Mouse (Mus musculus): Measurements from ENCODE around the gene Abhd5. TPM values are rescaled to one million over a fixed set of nuclear protein-coding genes. Genes with fewer than 3 reads are reported as not detected.

Gene Abhd5
- total RNA-seq (2014; rRNA removed; ENCODE audit: low replicate concordance): 20.2 and 53.3 TPM in 2 replicates
- 28.2 and 28.6 TPM in 2 replicates for polyA plus RNA-seq (2015; fragmentation: Nextera tagmentation; extraction: Ambion mirVana)

DNA sequence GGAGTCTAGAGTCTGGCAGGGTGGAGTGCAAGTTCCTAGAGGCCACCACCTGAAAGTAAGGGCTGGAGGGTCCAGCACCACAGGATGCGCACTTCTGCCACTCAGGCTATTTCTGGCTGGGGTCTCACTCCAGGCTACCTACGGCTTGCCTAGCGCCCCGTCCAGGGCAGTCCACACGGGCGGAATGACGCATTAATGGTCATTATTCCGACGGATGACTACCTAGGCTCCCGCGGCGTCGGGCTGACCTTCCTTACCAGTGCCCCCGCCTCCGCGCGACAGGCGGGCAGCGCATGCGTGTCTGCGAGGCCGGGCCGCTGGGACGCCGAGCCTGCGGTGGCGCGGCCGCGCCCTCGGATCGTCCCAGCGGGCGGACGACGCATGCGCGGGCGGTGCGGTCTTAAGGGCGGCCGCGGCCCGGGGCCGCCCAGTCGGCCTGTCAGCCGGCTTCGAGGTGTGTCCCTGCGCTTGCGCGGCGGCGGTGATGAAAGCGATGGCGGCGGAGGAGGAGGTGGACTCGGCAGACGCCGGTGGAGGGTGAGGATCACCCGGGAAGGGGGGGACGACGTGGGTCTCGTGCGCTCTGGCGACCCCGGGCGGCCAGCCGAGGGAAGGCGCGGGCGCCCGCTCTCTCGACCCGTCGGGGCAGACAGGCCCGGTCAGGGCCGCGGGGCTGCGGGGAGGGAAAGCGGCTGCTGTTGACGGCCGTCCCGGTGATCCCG lies at the start of gene Abhd5:
Abhd5 (plus strand) TSS at position 306 of the 722 bp plus-strand sequence.
- H3K9ac ChIP-seq (replicated peaks; ENCODE audit: low read depth, low read length): peak within 1 kb of the TSS; percentile 89
- no peaks in the 10 kb centered on the region for H3K27me3 ChIP-seq (ENCODE audit: control insufficient read depth, insufficient read depth, low read length)
- H3K4me3 ChIP-seq (ENCODE audit: low read depth, low read length): peak within 1 kb of the TSS; percentile 79
- H3K9me3 ChIP-seq (replicated peaks; ENCODE audit: control insufficient read depth, low read length): no peaks in the 10 kb centered on the region
- H3K36me3 ChIP-seq (replicated peaks; ENCODE audit: control insufficient read depth, insufficient read depth, low read length): no peaks in the 10 kb centered on the region
- 1% methylated on average over 53 of the region's 84 CpGs for WGBS
- H3K27ac ChIP-seq (ENCODE audit: low read depth): peak within 1 kb of the TSS; percentile 94
- DNase-seq (ENCODE audit: low spot score) (peak; percentile 92), ATAC-seq (ENCODE audit: insufficient read depth, low read depth) (peak; percentile 96)
- peaks cover 10% of the 10 kb centered on the region for H3K4me1 ChIP-seq (ENCODE audit: control insufficient read depth, insufficient read depth)
- peak within 1 kb of the TSS; percentile 69 for H3K4me2 ChIP-seq (ENCODE audit: low read depth, low read length)
- 0 out of 2 replicates have a peak, but pooled peaks have one; percentile 51 for TF ChIP-seq EP300 (IDR thresholded peaks at IDR 0.05; ENCODE audit: low read depth)
- peak; percentile 39 for TF ChIP-seq CTCF (IDR thresholded peaks at IDR 0.05; ENCODE audit: low read depth)

DNA sequence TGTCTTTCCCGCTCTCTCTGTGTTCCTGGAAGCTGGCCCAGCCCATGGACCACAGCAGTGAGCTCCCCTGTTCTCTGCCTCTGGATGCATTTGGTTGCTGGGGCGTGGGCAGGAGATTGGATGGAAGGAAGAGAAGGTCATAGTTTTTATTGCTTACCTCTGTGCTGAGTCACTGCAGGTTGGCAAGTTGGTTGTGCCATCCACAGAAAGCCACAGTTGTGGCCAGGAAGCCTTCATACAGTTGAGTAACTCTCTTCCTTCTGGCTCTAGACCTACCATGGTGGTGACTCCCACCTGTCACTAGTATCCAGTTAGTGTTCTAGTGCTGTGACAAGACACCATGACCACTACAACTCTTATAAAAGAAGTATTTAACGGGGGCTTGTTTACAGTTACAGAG lies 46.1 kb upstream of the Abhd5 start:
- no peak overlapping the region for H3K4me2 ChIP-seq (ENCODE audit: low read depth, low read length)
- H3K4me1 ChIP-seq (ENCODE audit: control insufficient read depth, insufficient read depth): 0 out of 2 replicates have a peak, but pooled peaks cover 3% of the 10 kb centered on the region
- ATAC-seq (ENCODE audit: insufficient read depth, low read depth) (no peak), DNase-seq (ENCODE audit: low spot score) (no peak)
- no peak overlapping the region for H3K9ac ChIP-seq (replicated peaks; ENCODE audit: low read depth, low read length)
- H3K27ac ChIP-seq (ENCODE audit: low read depth): no peak overlapping the region
- no peaks in the 10 kb centered on the region for H3K9me3 ChIP-seq (replicated peaks; ENCODE audit: control insufficient read depth, low read length)
- 77% methylated on average over 3 of the region's 3 CpGs for WGBS
- TF ChIP-seq EP300 (IDR thresholded peaks at IDR 0.05; ENCODE audit: low read depth): no peak
- TF ChIP-seq CTCF (IDR thresholded peaks at IDR 0.05; ENCODE audit: low read depth): no peak
- no peaks in the 10 kb centered on the region for H3K27me3 ChIP-seq (ENCODE audit: control insufficient read depth, insufficient read depth, low read length)
- no peak overlapping the region for H3K4me3 ChIP-seq (ENCODE audit: low read depth, low read length)
- H3K36me3 ChIP-seq (replicated peaks; ENCODE audit: control insufficient read depth, insufficient read depth, low read length): no peaks in the 10 kb centered on the region

DNA sequence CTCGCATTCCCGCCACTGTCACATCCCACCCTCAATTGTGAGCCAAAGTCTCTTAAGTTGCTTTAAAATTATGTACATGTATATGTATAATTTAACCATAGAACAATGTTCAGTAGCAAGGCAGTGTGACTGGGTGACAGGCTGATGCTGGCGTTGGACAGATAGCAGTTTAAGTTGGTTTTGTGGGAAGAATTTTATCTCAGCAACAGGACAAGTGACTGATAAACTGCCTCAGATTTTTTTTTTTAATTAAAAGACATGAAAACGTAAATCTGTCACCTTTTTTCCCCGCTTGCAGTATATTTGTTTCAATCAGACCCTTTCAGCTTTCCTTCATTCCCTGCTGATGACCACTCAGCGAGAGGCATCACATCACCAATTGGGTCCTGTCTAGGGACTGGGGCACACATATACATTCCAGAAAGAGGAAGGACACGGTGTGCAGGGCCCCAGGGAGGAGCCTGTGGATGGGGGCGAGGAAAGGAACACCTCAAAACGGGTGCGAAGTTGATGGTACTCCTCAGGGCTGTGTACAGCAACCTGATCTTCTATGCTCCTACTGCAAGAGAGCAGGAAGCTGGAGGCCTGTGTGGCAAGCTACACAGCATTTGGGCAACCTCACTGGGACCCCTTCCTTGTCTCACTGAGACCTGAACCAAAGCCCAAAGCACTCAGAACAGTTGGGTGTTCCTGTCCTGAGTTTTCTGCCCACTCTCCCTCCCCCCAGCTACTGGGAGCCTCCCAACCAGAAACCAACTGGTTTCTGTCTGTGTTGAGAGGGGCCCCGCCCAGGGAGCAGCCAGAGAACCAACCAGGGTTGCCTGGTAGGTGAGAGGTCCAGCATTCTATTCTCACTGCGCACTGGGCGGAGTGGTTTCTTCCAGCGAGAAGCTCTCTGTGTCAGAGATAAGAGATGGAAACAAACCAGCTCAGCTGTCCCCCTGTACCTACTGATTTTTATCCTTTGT lies 42.1 kb upstream of the Abhd5 start:
- Histone ChIP-seq H3K9me3 (replicated peaks; ENCODE audit: control insufficient read depth, low read length) (no peaks in the 10 kb centered on the region), H3K4me2 (ENCODE audit: low read depth, low read length) (no peak overlapping the region), H3K9ac (replicated peaks; ENCODE audit: low read depth, low read length) (no peak overlapping the region), H3K36me3 (replicated peaks; ENCODE audit: control insufficient read depth, insufficient read depth, low read length) (no peaks in the 10 kb centered on the region), H3K4me3 (ENCODE audit: low read depth, low read length) (no peak overlapping the region), H3K27me3 (ENCODE audit: control insufficient read depth, insufficient read depth, low read length) (no peaks in the 10 kb centered on the region), H3K4me1 (ENCODE audit: control insufficient read depth, insufficient read depth) (0 out of 2 replicates have a peak, but pooled peaks cover 3% of the 10 kb centered on the region), H3K27ac (ENCODE audit: low read depth) (no peak overlapping the region)
- TF ChIP-seq CTCF (IDR thresholded peaks at IDR 0.05; ENCODE audit: low read depth) (no peak), EP300 (IDR thresholded peaks at IDR 0.05; ENCODE audit: low read depth) (no peak)
- DNase-seq (ENCODE audit: low spot score) (no peak), ATAC-seq (ENCODE audit: insufficient read depth, low read depth) (no peak)
- WGBS: 46% methylated on average over 14 of the region's 14 CpGs

DNA sequence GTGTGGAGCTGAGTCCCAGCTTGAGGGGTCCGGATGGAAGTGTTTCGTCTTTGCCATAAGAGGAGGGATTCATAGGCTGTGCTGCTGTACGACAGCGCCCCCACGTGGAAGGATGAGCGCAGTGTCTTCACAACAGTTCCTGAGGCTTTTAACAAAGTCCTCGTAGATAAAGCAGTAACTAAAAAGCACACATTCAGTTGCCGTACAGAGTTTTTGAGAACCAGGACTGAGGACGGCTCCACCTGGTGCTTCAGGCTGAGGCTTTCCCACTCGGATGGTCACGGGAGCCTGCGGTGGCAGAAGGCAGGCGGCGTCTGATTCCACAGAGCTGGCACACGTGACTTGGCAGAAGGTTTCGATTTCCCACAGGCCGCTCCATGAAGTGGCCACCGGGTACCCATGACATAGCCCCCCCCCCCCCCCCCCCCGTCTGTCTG lies 40.8 kb upstream of the Abhd5 start:
- Histone ChIP-seq H3K4me1 (ENCODE audit: control insufficient read depth, insufficient read depth) (0 out of 2 replicates have a peak, but pooled peaks cover 3% of the 10 kb centered on the region), H3K4me3 (ENCODE audit: low read depth, low read length) (peak overlapping the region; percentile 60), H3K9ac (replicated peaks; ENCODE audit: low read depth, low read length) (peak overlapping the region; percentile 59; the same call in 1 of the 2 replicates), H3K4me2 (ENCODE audit: low read depth, low read length) (peak overlapping the region; percentile 74), H3K9me3 (replicated peaks; ENCODE audit: control insufficient read depth, low read length) (no peaks in the 10 kb centered on the region), H3K27me3 (ENCODE audit: control insufficient read depth, insufficient read depth, low read length) (no peaks in the 10 kb centered on the region), H3K36me3 (replicated peaks; ENCODE audit: control insufficient read depth, insufficient read depth, low read length) (no peaks in the 10 kb centered on the region), H3K27ac (ENCODE audit: low read depth) (peak overlapping the region; percentile 70)
- peak; percentile 89 for ATAC-seq (ENCODE audit: insufficient read depth, low read depth)
- TF ChIP-seq CTCF (IDR thresholded peaks at IDR 0.05; ENCODE audit: low read depth): peak; percentile 95
- TF ChIP-seq EP300 (IDR thresholded peaks at IDR 0.05; ENCODE audit: low read depth): no peak
- peak; percentile 88 for DNase-seq (ENCODE audit: low spot score)
- under 1% methylated on average over 17 of the region's 19 CpGs for WGBS

Measured in heart, postnatal 0 days (tissue).